Mouse (Mus musculus): ENCODE data around the gene Gm11027. TPM values are rescaled to one million over a fixed set of nuclear protein-coding genes. Genes with fewer than 3 reads are reported as not detected.
A peak's percentile ranks its signal among the peaks of the same experiment; 100 is the strongest.

Gm11027 gene
- total RNA-seq, 1 experiment, result not detected

GRCm38 (mm10) chr12:116254652-116255051 is 20.5 kb upstream of the Gm11027 start:
- Histone ChIP-seq H3K27ac (ENCODE audit: insufficient read depth, low read depth, low read length, poor library complexity, severe bottlenecking) (no peak overlapping the region), H3K9me3 (ENCODE audit: control insufficient read depth, insufficient read depth, low read depth, low read length) (no peaks in the 10 kb centered on the region), H3K9ac (ENCODE audit: insufficient read depth, low read depth, low read length, poor library complexity, severe bottlenecking) (no peak overlapping the region), H3K4me3 (ENCODE audit: insufficient read depth in 1 of 2, low read depth in 1 of 2, low read length in 2 of 2, poor library complexity in 1 of 2, severe bottlenecking in 1 of 2) (no peak overlapping the region), H3K36me3 (ENCODE audit: control insufficient read depth, insufficient read depth, low read length, poor library complexity, severe bottlenecking) (peaks cover 1% of the 10 kb centered on the region; the same call in 1 of the 2 replicates), H3K4me1 (ENCODE audit: control insufficient read depth in 2 of 2, insufficient read depth in 2 of 2, low read length in 2 of 2, poor library complexity in 1 of 2) (no peaks in the 10 kb centered on the region)
- in situ Hi-C loops (cut with MboI; ENCODE audit: low sequenced_read_pairs in 2 of 2, unreplicated experiment in 2 of 2), result no loop called here
- DNase-seq (ENCODE audit: low read depth, low spot score), result no peak
- TF ChIP-seq ZNF384 (IDR thresholded peaks at IDR 0.05; ENCODE audit: low read depth, low read length) (no peak), MAFK (IDR thresholded peaks at IDR 0.05; ENCODE audit: insufficient read depth, low read depth, low read length) (no peak), ZC3H11A (IDR thresholded peaks at IDR 0.05; ENCODE audit: borderline replicate concordance, low read depth, low read length) (no peak), HCFC1 (IDR thresholded peaks at IDR 0.05; ENCODE audit: borderline replicate concordance, insufficient read depth, low read length) (no peak), CHD2 (IDR thresholded peaks at IDR 0.05; ENCODE audit: low read depth, low read length) (no peak)

- TF ChIP-seq HCFC1 (IDR thresholded peaks at IDR 0.05; ENCODE audit: borderline replicate concordance, insufficient read depth, low read length), result no peak
- no peak for TF ChIP-seq ZNF384 (IDR thresholded peaks at IDR 0.05; ENCODE audit: low read depth, low read length)
- TF ChIP-seq MAFK (IDR thresholded peaks at IDR 0.05; ENCODE audit: insufficient read depth, low read depth, low read length), result no peak
- no peak for TF ChIP-seq CHD2 (IDR thresholded peaks at IDR 0.05; ENCODE audit: low read depth, low read length)
- TF ChIP-seq ZC3H11A (IDR thresholded peaks at IDR 0.05; ENCODE audit: borderline replicate concordance, low read depth, low read length), result no peak
- in situ Hi-C loops (cut with MboI; ENCODE audit: low sequenced_read_pairs in 2 of 2, unreplicated experiment in 2 of 2), result no loop called here
- Histone ChIP-seq H3K9me3 (ENCODE audit: control insufficient read depth, insufficient read depth, low read depth, low read length) (no peaks in the 10 kb centered on the region), H3K36me3 (ENCODE audit: control insufficient read depth, insufficient read depth, low read length, poor library complexity, severe bottlenecking) (peaks cover 1% of the 10 kb centered on the region; the same call in 1 of the 2 replicates), H3K9ac (ENCODE audit: insufficient read depth, low read depth, low read length, poor library complexity, severe bottlenecking) (no peak overlapping the region), H3K4me1 (ENCODE audit: control insufficient read depth in 2 of 2, insufficient read depth in 2 of 2, low read length in 2 of 2, poor library complexity in 1 of 2) (no peaks in the 10 kb centered on the region), H3K4me3 (ENCODE audit: insufficient read depth in 1 of 2, low read depth in 1 of 2, low read length in 2 of 2, poor library complexity in 1 of 2, severe bottlenecking in 1 of 2) (no peak overlapping the region), H3K27ac (ENCODE audit: insufficient read depth, low read depth, low read length, poor library complexity, severe bottlenecking) (no peak overlapping the region)
- no peak for DNase-seq (ENCODE audit: low read depth, low spot score)
Measured at GRCm38 (mm10) chr12:116255636-116256035, 19.6 kb upstream of the Gm11027 start.

GRCm38 (mm10) chr12:116258321-116258720 is 16.9 kb upstream of the Gm11027 start:
- peaks cover 1% of the 10 kb centered on the region; the same call in 1 of the 2 replicates for H3K36me3 ChIP-seq (ENCODE audit: control insufficient read depth, insufficient read depth, low read length, poor library complexity, severe bottlenecking)
- no peak overlapping the region for H3K4me3 ChIP-seq (ENCODE audit: insufficient read depth in 1 of 2, low read depth in 1 of 2, low read length in 2 of 2, poor library complexity in 1 of 2, severe bottlenecking in 1 of 2)
- TF ChIP-seq MAFK (IDR thresholded peaks at IDR 0.05; ENCODE audit: insufficient read depth, low read depth, low read length) (no peak), ZC3H11A (IDR thresholded peaks at IDR 0.05; ENCODE audit: borderline replicate concordance, low read depth, low read length) (no peak), ZNF384 (IDR thresholded peaks at IDR 0.05; ENCODE audit: low read depth, low read length) (no peak), CHD2 (IDR thresholded peaks at IDR 0.05; ENCODE audit: low read depth, low read length) (no peak), HCFC1 (IDR thresholded peaks at IDR 0.05; ENCODE audit: borderline replicate concordance, insufficient read depth, low read length) (no peak)
- DNase-seq (ENCODE audit: low read depth, low spot score), result no peak
- no peaks in the 10 kb centered on the region for H3K9me3 ChIP-seq (ENCODE audit: control insufficient read depth, insufficient read depth, low read depth, low read length)
- no peaks in the 10 kb centered on the region for H3K4me1 ChIP-seq (ENCODE audit: control insufficient read depth in 2 of 2, insufficient read depth in 2 of 2, low read length in 2 of 2, poor library complexity in 1 of 2)
- H3K9ac ChIP-seq (ENCODE audit: insufficient read depth, low read depth, low read length, poor library complexity, severe bottlenecking), result no peak overlapping the region
- H3K27ac ChIP-seq (ENCODE audit: insufficient read depth, low read depth, low read length, poor library complexity, severe bottlenecking), result no peak overlapping the region
- in situ Hi-C loops (cut with MboI; ENCODE audit: low sequenced_read_pairs in 2 of 2, unreplicated experiment in 2 of 2), result no loop called here

- peak; percentile 64; the same call in 1 of the 2 replicates for TF ChIP-seq HCFC1 (IDR thresholded peaks at IDR 0.05; ENCODE audit: borderline replicate concordance, insufficient read depth, low read length)
- no peak for TF ChIP-seq CHD2 (IDR thresholded peaks at IDR 0.05; ENCODE audit: low read depth, low read length)
- H3K9ac ChIP-seq (ENCODE audit: insufficient read depth, low read depth, low read length, poor library complexity, severe bottlenecking), result peak within 1 kb of the TSS; percentile 49
- H3K4me1 ChIP-seq (ENCODE audit: control insufficient read depth in 2 of 2, insufficient read depth in 2 of 2, low read length in 2 of 2, poor library complexity in 1 of 2), result no peaks in the 10 kb centered on the region
- H3K36me3 ChIP-seq (ENCODE audit: control insufficient read depth, insufficient read depth, low read length, poor library complexity, severe bottlenecking), result no peaks in the 10 kb centered on the region
- in situ Hi-C loops (cut with MboI; ENCODE audit: low sequenced_read_pairs in 2 of 2, unreplicated experiment in 2 of 2), result no loop called here
- H3K4me3 ChIP-seq (ENCODE audit: insufficient read depth in 1 of 2, low read depth in 1 of 2, low read length in 2 of 2, poor library complexity in 1 of 2, severe bottlenecking in 1 of 2), result peak within 1 kb of the TSS; percentile 60
- H3K27ac ChIP-seq (ENCODE audit: insufficient read depth, low read depth, low read length, poor library complexity, severe bottlenecking), result no peak within 1 kb of the TSS
- H3K9me3 ChIP-seq (ENCODE audit: control insufficient read depth, insufficient read depth, low read depth, low read length), result no peaks in the 10 kb centered on the region
- peak; percentile 66 for DNase-seq (ENCODE audit: low read depth, low spot score)
Measured at GRCm38 (mm10) chr12:116262555-116263341, 12.4 kb upstream of the Gm11027 start, which contains the start of gene Wdr60. TSS of gene Wdr60 (minus strand) at chr12:116263022.
